Mouse (Mus musculus): ENCODE results near the gene Zscan4c.

The Zscan4c gene

GRCm38 (mm10) chr7:11005445-11005844 lies at the start of gene Zscan4c:
Gene Zscan4c, plus strand, starts transcription at chr7:11005745.
- WGBS, result 93% methylated on average over 4 of the region's 4 CpGs
